Mouse (Mus musculus) neural tube, embryonic 12.5 days (tissue): Measurements from ENCODE around the gene Elf2. TPM values are rescaled to one million over a fixed set of nuclear protein-coding genes. Genes with fewer than 3 reads are reported as not detected.
"Not testable (repeated sequence)": the region's sequence is repeated elsewhere in the genome, so short reads cannot be mapped to it uniquely, and the experiment has no call there.

Source experiments
- ATAC-seq: fragments of 200-750 bp; cut with Nextera tagmentation; 2 replicates; pipeline ENCODE4 v1.8.0; 2017; ENCODE audit warnings: low read depth, mild to moderate bottlenecking, moderate TSS enrichment, moderate library complexity; ENCODE audit not compliant: low FRiP score
- H3K27ac ChIP-seq: fragments of 300-500 bp; sonication (generic); 2 replicates; pipeline ENCODE4 v1.5.1; 2016
- H3K27me3 ChIP-seq: fragments of 300-500 bp; sonication (generic); replicated peaks from 2 replicates; pipeline ENCODE4 v1.6.1; 2016; ENCODE audit warnings: mild to moderate bottlenecking
- H3K36me3 ChIP-seq: fragments of 300-500 bp; sonication (generic); 2 replicates; pipeline ENCODE4 v1.6.1; 2016; ENCODE audit warnings: mild to moderate bottlenecking
- H3K4me1 ChIP-seq: fragments of 300-500 bp; sonication (generic); 2 replicates; pipeline ENCODE4 v1.6.1; 2016
- H3K4me2 ChIP-seq: fragments of 300-500 bp; sonication (generic); replicated peaks from 2 replicates; pipeline ENCODE4 v1.6.1; 2016; ENCODE audit warnings: mild to moderate bottlenecking
- H3K4me3 ChIP-seq: fragments of 300-500 bp; sonication (generic); 2 replicates; pipeline ENCODE4 v1.5.1; 2016
- H3K9ac ChIP-seq: fragments of 300-500 bp; sonication (generic); 2 replicates; pipeline ENCODE4 v1.6.1; 2016; ENCODE audit warnings: mild to moderate bottlenecking
- H3K9me3 ChIP-seq: fragments of 300-500 bp; sonication (generic); 2 replicates; pipeline ENCODE4 v1.6.1; 2016; ENCODE audit warnings: mild to moderate bottlenecking
- WGBS: fragments of 180-500 bp; shearing (Covaris S2); methylation state at CpG from one replicate; pipeline ENCODE4 v1.1.7; 2016; 5-methylcytosine and 5-hydroxymethylcytosine counted together
- polyA plus RNA-seq: library from polyadenylated mRNA; unstranded; fragments of >200 nt; fragmentation: Nextera tagmentation; extraction: Ambion mirVana; gene quantifications from 2 replicates; pipeline ENCODE4 v1.2.1, GENCODE M21; 2016

Elf2 gene
- polyA plus RNA-seq, 1 experiment from 2014 or later, result 41.2 TPM

DNA sequence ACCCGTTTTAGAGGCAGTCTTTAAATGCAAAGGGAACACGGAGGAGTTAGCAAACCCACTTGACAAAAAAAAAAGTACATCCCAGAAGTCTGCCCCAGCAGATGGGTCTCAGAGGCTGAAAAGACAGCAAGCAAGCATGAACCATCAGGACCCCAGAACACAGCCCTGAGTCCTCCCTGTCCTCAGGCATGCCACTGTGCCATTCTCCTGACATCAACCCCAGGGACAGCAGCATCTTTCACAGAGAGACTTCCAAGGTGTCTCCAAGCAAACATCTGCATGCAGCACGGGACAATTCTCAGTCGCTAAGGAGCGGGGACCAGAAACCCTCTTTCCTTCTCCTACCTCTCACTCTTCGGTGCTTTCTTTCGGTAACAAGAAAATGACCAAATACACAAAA is 18.1 kb downstream of the Elf2 start:
- no peaks in the 10 kb centered on the region for H3K27me3 ChIP-seq
- 92% methylated on average over 7 of the region's 7 CpGs for WGBS
- no peak overlapping the region for H3K4me3 ChIP-seq
- ATAC-seq, result no peak
- H3K27ac ChIP-seq, result no peak overlapping the region
- H3K4me2 ChIP-seq, result no peak overlapping the region
- H3K9ac ChIP-seq, result no peak overlapping the region
- peaks cover 6% of the 10 kb centered on the region; the same call in 1 of the 2 replicates for H3K9me3 ChIP-seq
- H3K36me3 ChIP-seq, result peaks cover 48% of the 10 kb centered on the region
- H3K4me1 ChIP-seq, result no peaks in the 10 kb centered on the region

DNA sequence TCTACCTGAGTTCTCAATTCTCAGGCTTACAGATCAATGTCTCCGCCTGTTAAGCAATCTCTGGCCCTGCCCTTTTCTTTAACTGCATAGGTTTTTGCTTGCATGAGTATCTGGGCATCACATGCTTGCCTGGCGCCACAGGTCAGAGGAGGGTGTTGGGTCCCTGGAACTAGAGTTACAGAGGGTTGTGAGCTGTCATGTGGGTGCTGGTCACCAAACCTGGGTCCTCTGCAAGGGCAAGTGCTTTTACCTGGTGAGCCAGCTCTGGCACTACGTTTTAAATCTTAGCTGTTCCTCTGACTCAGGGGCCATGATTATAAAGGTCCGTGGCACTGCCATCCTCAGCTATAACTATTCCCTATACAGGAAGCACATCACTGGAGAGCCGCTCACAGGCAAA is 19.3 kb downstream of the Elf2 start:
- ATAC-seq, result no peak
- 88% methylated on average over 5 of the region's 5 CpGs for WGBS
- Histone ChIP-seq H3K27me3 (no peaks in the 10 kb centered on the region), H3K36me3 (peaks cover 48% of the 10 kb centered on the region), H3K4me2 (no peak overlapping the region), H3K4me1 (no peaks in the 10 kb centered on the region), H3K9me3 (no peaks in the 10 kb centered on the region), H3K4me3 (no peak overlapping the region), H3K9ac (no peak overlapping the region), H3K27ac (no peak overlapping the region)

DNA sequence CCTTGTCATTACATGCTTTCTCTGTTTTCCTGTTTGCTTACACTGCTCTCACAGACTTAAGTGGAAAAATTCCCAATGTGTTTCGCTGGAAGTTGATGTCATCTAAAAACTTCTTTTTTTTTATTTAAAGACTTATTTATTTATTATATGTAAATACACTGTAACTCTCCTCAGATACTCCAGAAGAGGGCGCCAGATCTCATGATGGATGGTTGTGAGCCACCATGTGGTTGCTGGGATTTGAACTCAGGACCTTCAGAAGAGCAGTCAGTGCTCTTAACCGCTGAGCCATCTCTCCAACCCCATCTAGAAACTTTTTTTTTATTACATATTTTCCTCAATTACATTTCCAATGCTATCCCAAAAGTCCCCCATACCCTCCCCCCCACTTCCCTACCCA is 22.4 kb downstream of the Elf2 start:
- H3K9ac ChIP-seq, H3K4me2 ChIP-seq, ATAC-seq, H3K4me3 ChIP-seq, H3K27ac ChIP-seq, H3K9me3 ChIP-seq, H3K27me3 ChIP-seq, H3K4me1 ChIP-seq: not testable (repeated sequence)
- 91% methylated on average over 3 of the region's 3 CpGs for WGBS
- H3K36me3 ChIP-seq, result peaks cover 34% of the 10 kb centered on the region

DNA sequence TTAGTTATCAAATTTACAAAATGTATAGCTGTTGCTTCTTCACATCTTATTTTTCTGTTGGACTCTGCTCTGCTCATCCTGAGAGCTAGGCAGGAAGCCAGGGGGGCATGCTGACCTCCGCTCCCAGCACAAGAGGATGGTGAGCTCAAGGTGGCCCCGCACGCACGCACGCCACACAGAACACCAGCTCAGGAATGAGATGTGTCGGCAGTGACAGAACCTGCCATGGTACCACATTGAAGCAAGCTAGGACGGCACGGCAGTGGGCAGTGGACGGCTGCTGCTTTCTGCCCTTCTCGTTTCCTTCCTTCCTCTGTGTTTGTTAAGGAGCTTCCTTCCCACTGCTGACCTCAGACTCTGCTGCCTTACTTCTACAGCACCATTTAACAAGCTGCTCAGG is 23.6 kb downstream of the Elf2 start:
- no peak overlapping the region for H3K27ac ChIP-seq
- H3K4me3 ChIP-seq, result no peak overlapping the region
- no peaks in the 10 kb centered on the region for H3K4me1 ChIP-seq
- H3K9me3 ChIP-seq, result no peaks in the 10 kb centered on the region
- H3K4me2 ChIP-seq, result no peak overlapping the region
- ATAC-seq, result no peak
- H3K27me3 ChIP-seq, result no peaks in the 10 kb centered on the region
- WGBS, result 87% methylated on average over 10 of the region's 10 CpGs
- H3K9ac ChIP-seq, result no peak overlapping the region
- peaks cover 26% of the 10 kb centered on the region for H3K36me3 ChIP-seq

DNA sequence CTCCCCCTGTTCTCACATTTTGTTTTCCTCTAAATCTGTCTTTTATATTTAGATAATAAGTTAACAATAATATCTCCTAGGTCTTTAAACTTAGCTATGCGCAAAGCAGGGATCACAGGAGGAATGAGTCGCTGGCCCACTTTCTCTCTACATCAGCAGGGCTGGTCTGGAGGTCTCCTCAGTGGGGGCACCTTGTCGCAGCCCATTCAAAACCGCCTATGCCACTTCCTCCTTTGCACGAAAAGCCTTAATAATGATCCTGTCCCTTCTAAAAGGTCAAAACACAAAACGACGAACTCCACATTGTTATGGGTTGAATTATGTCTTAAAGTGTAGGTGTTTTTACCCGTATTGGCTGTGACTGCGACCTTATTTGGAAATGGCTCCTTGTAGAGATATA is 28.8 kb downstream of the Elf2 start:
- Histone ChIP-seq H3K9ac (no peak overlapping the region), H3K4me1 (peaks cover 14% of the 10 kb centered on the region; the same call in 1 of the 2 replicates), H3K27ac (no peak overlapping the region), H3K4me2 (no peak overlapping the region), H3K36me3 (peaks cover 6% of the 10 kb centered on the region; the same call in 1 of the 2 replicates), H3K4me3 (no peak overlapping the region), H3K9me3 (no peaks in the 10 kb centered on the region), H3K27me3 (no peaks in the 10 kb centered on the region)
- 34% methylated on average over 9 of the region's 9 CpGs for WGBS
- no peak for ATAC-seq

DNA sequence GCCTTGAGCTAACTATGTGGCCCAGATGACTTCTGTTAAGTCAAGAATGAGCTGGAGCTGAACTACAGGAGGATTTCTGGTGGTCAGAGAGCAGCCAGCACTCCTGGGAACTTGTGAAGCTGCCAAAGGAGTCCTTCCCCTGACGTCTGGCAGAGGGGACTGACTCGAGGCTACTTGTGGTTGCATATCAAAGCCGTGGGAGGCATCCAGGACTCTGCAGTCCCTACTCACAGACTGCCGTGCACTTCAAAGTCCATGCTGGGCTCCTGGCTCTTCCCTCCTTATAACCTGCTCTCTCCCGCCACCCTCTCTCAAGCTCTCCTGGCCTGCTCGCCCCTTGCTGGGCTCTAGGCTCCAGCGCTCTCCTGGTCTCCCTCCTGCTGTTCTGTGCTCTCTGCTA is 30.4 kb downstream of the Elf2 start:
- 27% methylated on average over 7 of the region's 7 CpGs for WGBS
- 0 out of 2 replicates have a peak overlapping the region, but pooled peaks have one; percentile 20 for H3K4me2 ChIP-seq
- H3K27me3 ChIP-seq, result no peaks in the 10 kb centered on the region
- no peak for ATAC-seq
- H3K27ac ChIP-seq, result no peak overlapping the region
- no peaks in the 10 kb centered on the region for H3K9me3 ChIP-seq
- peaks cover 14% of the 10 kb centered on the region; the same call in 1 of the 2 replicates for H3K4me1 ChIP-seq
- no peak overlapping the region for H3K4me3 ChIP-seq
- no peak overlapping the region for H3K9ac ChIP-seq
- peaks cover 9% of the 10 kb centered on the region; the same call in 1 of the 2 replicates for H3K36me3 ChIP-seq

DNA sequence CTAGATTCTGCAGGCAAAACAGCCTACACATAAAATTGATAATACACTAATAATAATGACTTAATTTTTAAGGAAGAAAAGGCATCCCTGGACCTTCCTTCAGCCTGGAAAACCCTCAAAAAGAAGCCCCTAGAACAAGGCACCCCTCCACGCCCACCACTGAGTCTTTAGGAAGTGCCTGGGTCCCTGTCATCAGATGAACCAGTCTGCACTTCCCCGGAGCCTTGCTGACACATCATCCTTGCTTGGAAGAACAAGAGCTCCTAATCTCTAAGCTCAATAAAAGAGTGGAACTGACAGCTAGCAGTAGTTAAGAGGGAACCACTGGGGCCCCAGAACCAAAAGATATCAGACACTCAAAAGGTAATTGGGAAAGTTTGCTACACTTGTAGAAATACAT is 33.8 kb downstream of the Elf2 start:
- H3K36me3 ChIP-seq, result peaks cover 11% of the 10 kb centered on the region; the same call in 1 of the 2 replicates
- 93% methylated on average over 2 of the region's 2 CpGs for WGBS
- H3K4me1 ChIP-seq, result peaks cover 14% of the 10 kb centered on the region; the same call in 1 of the 2 replicates
- no peaks in the 10 kb centered on the region for H3K9me3 ChIP-seq
- no peak overlapping the region for H3K4me2 ChIP-seq
- H3K9ac ChIP-seq, result no peak overlapping the region
- ATAC-seq, result no peak
- no peak overlapping the region for H3K4me3 ChIP-seq
- no peaks in the 10 kb centered on the region for H3K27me3 ChIP-seq
- no peak overlapping the region for H3K27ac ChIP-seq

DNA sequence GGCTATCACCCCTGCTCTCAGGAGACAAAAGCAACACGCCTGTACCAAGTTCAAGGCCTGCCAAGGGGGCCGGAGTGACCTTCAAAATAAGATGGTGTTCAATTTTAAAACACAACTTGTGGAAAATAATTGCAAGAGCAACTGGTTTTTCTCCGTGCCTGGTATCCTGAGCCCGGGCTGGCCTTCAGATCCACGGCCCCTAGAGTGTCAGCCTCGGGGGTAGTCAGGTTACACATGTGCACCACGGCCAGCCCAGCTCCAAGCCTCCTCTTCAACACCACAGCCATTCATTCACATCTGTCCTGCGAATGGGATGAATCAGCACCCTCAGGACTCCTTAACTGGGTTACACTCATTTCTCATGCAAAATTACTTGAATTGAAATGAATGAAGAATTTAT is 34.5 kb downstream of the Elf2 start:
- no peak for ATAC-seq
- WGBS, result 90% methylated on average over 8 of the region's 8 CpGs

DNA sequence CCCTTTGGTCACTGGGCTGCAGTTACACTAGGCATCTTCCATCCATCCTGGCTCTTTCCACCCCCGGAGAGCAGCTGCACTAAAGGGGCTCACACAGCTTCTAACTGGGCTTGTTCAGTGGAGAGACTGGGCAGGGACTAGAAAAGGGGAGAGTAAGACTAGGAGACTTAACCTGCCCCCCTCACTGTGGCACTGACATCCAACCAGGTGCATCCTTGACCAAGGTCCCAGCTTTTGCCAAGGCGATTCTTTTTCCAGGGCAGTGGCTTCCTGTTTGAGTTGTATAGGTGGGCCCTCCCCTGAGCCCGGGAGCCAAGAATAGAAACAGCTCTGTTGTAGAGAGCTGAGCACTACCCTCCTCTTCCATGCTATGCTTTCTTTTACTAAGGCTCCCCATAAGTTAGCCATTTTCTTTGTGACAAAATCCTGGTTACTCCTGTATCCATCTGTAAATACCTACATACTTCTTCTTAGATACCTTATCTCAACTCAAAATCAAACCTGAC is 37.4 kb downstream of the Elf2 start:
- Histone ChIP-seq H3K27ac (no peak overlapping the region), H3K4me2 (no peak overlapping the region), H3K9ac (no peak overlapping the region), H3K9me3 (no peaks in the 10 kb centered on the region), H3K4me1 (no peaks in the 10 kb centered on the region), H3K4me3 (no peak overlapping the region), H3K36me3 (peaks cover 10% of the 10 kb centered on the region; the same call in 1 of the 2 replicates), H3K27me3 (no peaks in the 10 kb centered on the region)
- ATAC-seq, result no peak
- 92% methylated on average over 3 of the region's 3 CpGs for WGBS

More for the DNA sequence above, 34.5 kb downstream of the Elf2 start:
- Histone ChIP-seq H3K36me3 (peaks cover 11% of the 10 kb centered on the region; the same call in 1 of the 2 replicates), H3K4me1 (peaks cover 8% of the 10 kb centered on the region; the same call in 1 of the 2 replicates), H3K27ac (no peak overlapping the region), H3K9ac (no peak overlapping the region), H3K9me3 (no peaks in the 10 kb centered on the region), H3K4me2 (no peak overlapping the region), H3K4me3 (no peak overlapping the region), H3K27me3 (no peaks in the 10 kb centered on the region)

DNA sequence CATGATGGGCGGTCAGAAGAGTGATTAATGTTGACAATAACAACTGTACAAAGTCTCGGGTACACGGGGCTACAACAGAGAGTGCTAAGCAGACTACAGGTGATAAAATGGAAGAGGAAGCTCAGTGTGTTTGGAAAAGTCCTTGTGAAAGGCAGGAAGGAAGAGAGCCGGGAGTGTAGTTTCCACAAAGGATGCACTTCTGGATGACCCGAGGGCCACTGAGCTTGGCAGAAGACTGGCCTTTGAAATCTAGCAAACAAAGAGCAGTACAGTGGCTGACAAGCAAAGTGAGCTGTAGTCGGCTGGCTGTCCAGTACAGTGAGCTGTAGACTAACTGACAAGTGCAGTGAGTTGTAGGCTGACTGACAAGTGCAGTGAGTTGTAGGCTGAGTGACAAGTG is 38.9 kb downstream of the Elf2 start:
- Histone ChIP-seq H3K4me2 (no peak overlapping the region), H3K27ac (no peak overlapping the region), H3K9ac (no peak overlapping the region), H3K9me3 (no peaks in the 10 kb centered on the region), H3K36me3 (0 out of 2 replicates have a peak, but pooled peaks cover 6% of the 10 kb centered on the region), H3K4me3 (no peak overlapping the region), H3K4me1 (no peaks in the 10 kb centered on the region), H3K27me3 (no peaks in the 10 kb centered on the region)
- WGBS, result 87% methylated on average over 6 of the region's 6 CpGs
- no peak for ATAC-seq

DNA sequence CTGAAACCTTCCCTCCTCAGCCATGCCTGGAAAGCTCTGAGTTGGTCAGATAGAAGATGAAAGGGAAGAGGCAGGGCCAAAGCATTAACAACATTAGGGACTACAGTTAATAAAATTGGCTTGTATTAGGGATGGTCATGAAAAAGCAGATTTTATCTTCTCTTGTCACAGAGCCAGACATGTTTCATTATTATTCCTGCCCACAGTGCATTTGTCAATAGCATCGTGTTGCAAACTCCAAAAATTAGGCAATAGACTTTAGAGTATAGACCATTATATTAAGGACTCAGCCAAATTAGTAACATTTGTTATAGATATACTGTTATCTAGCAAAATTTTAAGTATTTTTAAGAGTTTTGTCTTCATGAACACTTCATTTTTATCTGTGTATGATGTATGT is 43.7 kb downstream of the Elf2 start:
- Histone ChIP-seq H3K27ac (no peak overlapping the region), H3K4me1 (no peaks in the 10 kb centered on the region; the same call in 1 of the 2 replicates), H3K36me3 (peaks cover 13% of the 10 kb centered on the region; the same call in 1 of the 2 replicates), H3K27me3 (no peaks in the 10 kb centered on the region), H3K4me2 (no peak overlapping the region), H3K4me3 (no peak overlapping the region), H3K9me3 (no peaks in the 10 kb centered on the region), H3K9ac (no peak overlapping the region)
- WGBS, result 82% methylated on average over 1 of the region's 1 CpGs
- ATAC-seq, result no peak

DNA sequence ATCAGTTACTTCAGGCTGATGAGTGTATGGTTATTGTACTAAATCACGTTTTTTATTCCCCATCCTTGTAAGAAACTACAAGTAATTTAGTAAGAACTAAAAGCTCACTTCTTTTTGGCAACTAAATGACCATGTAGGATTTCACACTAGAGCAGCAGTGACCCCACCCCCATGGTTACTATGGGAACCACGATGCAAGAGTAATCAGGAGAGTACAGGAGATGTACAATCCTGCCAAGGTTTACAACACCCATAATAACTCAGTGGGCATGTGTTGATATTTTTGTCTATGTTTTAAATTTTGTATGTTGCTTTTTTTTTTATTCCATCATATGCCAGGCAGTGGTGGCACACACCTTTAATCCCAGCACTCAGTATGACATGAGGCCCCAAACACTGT is 45.2 kb downstream of the Elf2 start:
- Histone ChIP-seq H3K9ac (no peak overlapping the region), H3K4me1 (no peaks in the 10 kb centered on the region; the same call in 1 of the 2 replicates), H3K4me2 (no peak overlapping the region), H3K9me3 (no peaks in the 10 kb centered on the region), H3K36me3 (peaks cover 11% of the 10 kb centered on the region; the same call in 1 of the 2 replicates), H3K4me3 (no peak overlapping the region), H3K27ac (no peak overlapping the region), H3K27me3 (no peaks in the 10 kb centered on the region)
- ATAC-seq, result no peak
- 67% methylated on average over 2 of the region's 2 CpGs for WGBS

DNA sequence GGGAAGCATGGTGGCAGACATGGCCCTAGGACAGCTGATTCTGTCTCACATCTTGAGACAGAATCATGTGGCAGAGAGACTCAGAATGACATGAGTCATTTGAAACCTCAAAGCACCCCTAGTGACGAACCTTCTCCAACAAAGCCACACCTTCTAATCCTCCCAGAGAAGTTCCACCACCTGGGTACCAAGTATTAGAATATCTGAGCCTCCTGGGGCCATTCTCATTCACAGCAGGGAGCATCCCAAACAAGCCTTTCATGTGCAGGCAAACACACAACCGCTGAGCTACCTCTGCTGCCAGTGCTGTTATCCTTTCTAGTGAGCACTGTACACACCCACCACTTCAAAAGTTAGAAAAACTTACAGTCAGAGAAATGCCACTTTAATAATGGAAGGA is 46.2 kb downstream of the Elf2 start:
- WGBS, result 54% methylated on average over 2 of the region's 2 CpGs
- Histone ChIP-seq H3K27me3 (no peaks in the 10 kb centered on the region), H3K4me2 (no peak overlapping the region), H3K4me3 (no peak overlapping the region), H3K9me3 (no peaks in the 10 kb centered on the region), H3K4me1 (no peaks in the 10 kb centered on the region; the same call in 1 of the 2 replicates), H3K9ac (no peak overlapping the region), H3K36me3 (peaks cover 11% of the 10 kb centered on the region; the same call in 1 of the 2 replicates), H3K27ac (no peak overlapping the region)
- no peak for ATAC-seq
